Mouse (Mus musculus) ES-E14 (cell line): Measurements from ENCODE around the gene Zc3h12a. TPM values are rescaled to one million over a fixed set of nuclear protein-coding genes. Genes with fewer than 3 reads are reported as not detected.

Experiments
- DNase-seq: peaks from one replicate; pipeline ENCODE4 v3.0.0-alpha.2; 2013; ENCODE audit warnings: low read depth, low spot score
- H3K27ac ChIP-seq: 2 replicates; pipeline ENCODE4 v1.5.1; 2012; ENCODE audit warnings: low read depth, mild to moderate bottlenecking, low read length, moderate library complexity, mixed read lengths; ENCODE audit not compliant: poor library complexity, insufficient read depth, severe bottlenecking
- H3K36me3 ChIP-seq: 2 replicates; pipeline ENCODE4 v1.6.1; 2012; ENCODE audit warnings: mild to moderate bottlenecking, low read length, moderate library complexity, mixed read lengths; ENCODE audit not compliant: control insufficient read depth, poor library complexity, insufficient read depth, severe bottlenecking
- H3K4me1 ChIP-seq, 2 experiments: fragments of 150-350 bp in 1 of 2; sonication (generic) in 1 of 2; 2 replicates each; pipeline ENCODE4 v1.6.1; 2012; ENCODE audit warnings: low read length in 2 of 2, mild to moderate bottlenecking in 1 of 2, mixed read lengths in 1 of 2; ENCODE audit not compliant: control insufficient read depth in 2 of 2, insufficient read depth in 2 of 2, poor library complexity in 1 of 2
- H3K4me3 ChIP-seq, 2 experiments: fragments of 150-350 bp in 1 of 2; sonication (generic) in 1 of 2; 2 replicates each; pipeline ENCODE4 v1.5.1; 2012; ENCODE audit warnings: low read length in 2 of 2, low read depth in 1 of 2, mild to moderate bottlenecking in 1 of 2, mixed read lengths in 1 of 2; ENCODE audit not compliant: insufficient read depth in 1 of 2, poor library complexity in 1 of 2, severe bottlenecking in 1 of 2
- H3K9ac ChIP-seq: 2 replicates; pipeline ENCODE4 v1.6.1; 2012; ENCODE audit warnings: low read depth, mild to moderate bottlenecking, low read length, mixed read lengths; ENCODE audit not compliant: poor library complexity, insufficient read depth, severe bottlenecking
- H3K9me3 ChIP-seq: fragments of 150-350 bp; sonication (generic); 2 replicates; pipeline ENCODE4 v1.6.1; 2012; ENCODE audit warnings: low read depth, mild to moderate bottlenecking, low read length; ENCODE audit not compliant: control insufficient read depth, insufficient read depth
- CHD2 ChIP-seq: IDR thresholded peaks from 2 replicates; pipeline ENCODE4 v1.6.1; 2014; ENCODE audit warnings: mild to moderate bottlenecking, low read depth, low read length, inconsistent platforms
- HCFC1 ChIP-seq: IDR thresholded peaks from 2 replicates; pipeline ENCODE4 v1.6.1; 2012; ENCODE audit warnings: low read length, inconsistent platforms, borderline replicate concordance; ENCODE audit not compliant: insufficient read depth
- MAFK ChIP-seq: IDR thresholded peaks from 2 replicates; pipeline ENCODE4 v1.6.1; 2014; ENCODE audit warnings: mild to moderate bottlenecking, low read depth, low read length, inconsistent platforms; ENCODE audit not compliant: insufficient read depth
- ZC3H11A ChIP-seq: IDR thresholded peaks from 2 replicates; pipeline ENCODE4 v1.6.1; 2012; ENCODE audit warnings: low read depth, mild to moderate bottlenecking, inconsistent platforms, low read length, borderline replicate concordance
- ZNF384 ChIP-seq: IDR thresholded peaks from 2 replicates; pipeline ENCODE4 v1.6.1; 2012; ENCODE audit warnings: low read depth, low read length, inconsistent platforms
- in situ Hi-C, 2 experiments: fragments of 600-800 bp; cut with MboI; formaldehyde crosslinking; loops; one replicate each; pipeline ENCODE4 v1.15.1; 2025; ENCODE audit warnings: low sequenced_read_pairs in 2 of 2, inconsistent platforms in 1 of 2; ENCODE audit not compliant: unreplicated experiment in 2 of 2
- total RNA-seq: library from RNA; depleted of rRNA; stranded (reverse); fragments of 300-350 nt; gene quantifications from 2 replicates; pipeline ENCODE4 v1.2.3, GENCODE M21; 2012

The Zc3h12a gene
- total RNA-seq, 1 experiment: 4.9 TPM

DNA sequence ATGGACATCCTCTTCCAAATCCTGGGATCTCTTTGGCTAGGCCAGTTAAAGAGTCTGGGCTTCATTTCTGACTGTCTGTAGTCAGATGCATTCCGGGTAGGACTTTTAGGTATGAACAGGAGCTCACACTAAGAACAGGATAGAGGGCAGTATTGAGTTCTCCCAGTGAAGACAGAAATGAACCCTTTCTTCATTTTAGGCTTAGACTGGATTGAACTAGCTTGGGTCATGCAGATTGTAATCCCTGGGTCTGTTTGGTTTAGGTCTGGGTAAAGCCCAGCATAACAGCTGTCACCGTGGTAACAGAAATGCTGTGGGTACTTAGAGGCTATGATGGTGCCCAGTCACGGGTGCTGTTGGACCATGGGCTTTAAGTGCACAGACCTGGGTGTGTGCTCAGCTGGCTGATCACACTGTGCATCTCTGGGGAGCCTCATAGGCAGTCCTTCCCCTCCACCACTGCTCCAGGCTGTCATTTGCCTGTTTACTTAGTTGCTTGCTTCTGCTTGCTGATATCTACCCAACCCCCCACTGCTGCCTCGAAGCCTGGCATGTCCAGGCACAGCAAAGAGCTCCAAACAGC is 26.1 kb upstream of the Zc3h12a start:
- Histone ChIP-seq H3K9ac (no peak overlapping the region; the same call in 1 of the 2 replicates), H3K36me3 (no peaks in the 10 kb centered on the region), H3K9me3 (no peaks in the 10 kb centered on the region), H3K27ac (no peak overlapping the region), H3K4me1 (peaks cover 2 to 4% of the 10 kb centered on the region in 2 experiments; a peak in 1 of 4 replicates), H3K4me3 (no peak overlapping the region)
- no peak for DNase-seq
- TF ChIP-seq CHD2: no peak
- no peak for TF ChIP-seq ZC3H11A
- TF ChIP-seq ZNF384: no peak
- in situ Hi-C loops: no loop called here

DNA sequence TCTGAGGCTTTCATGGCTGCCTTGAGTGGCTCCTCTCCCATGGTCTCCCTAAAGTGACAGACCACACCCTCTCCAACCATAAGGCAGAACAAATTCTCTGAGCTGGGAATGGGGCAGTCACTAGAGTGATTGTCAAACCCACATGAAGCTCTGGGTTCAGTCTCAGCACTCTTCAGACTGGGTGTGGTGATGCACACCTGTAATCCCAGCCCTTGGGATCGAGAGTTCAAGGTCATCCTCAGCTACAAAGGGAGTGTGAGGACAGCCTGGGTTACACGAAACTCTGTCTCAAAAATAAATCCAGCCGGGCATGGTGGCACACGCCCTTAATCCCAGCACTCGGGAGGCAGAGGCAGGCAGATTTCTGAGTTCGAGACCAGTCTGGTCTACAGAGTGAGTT is 24.8 kb upstream of the Zc3h12a start:
- TF ChIP-seq ZNF384 (no peak), HCFC1 (no peak), MAFK (no peak), CHD2 (no peak), ZC3H11A (no peak)
- Histone ChIP-seq H3K9ac (no peak overlapping the region), H3K9me3 (no peaks in the 10 kb centered on the region), H3K27ac (no peak overlapping the region), H3K4me1 (peaks cover 2 to 7% of the 10 kb centered on the region in 2 experiments; a peak in 1 of 4 replicates), H3K4me3 (no peak overlapping the region), H3K36me3 (no peaks in the 10 kb centered on the region)
- in situ Hi-C loops: no loop called here
- DNase-seq: no peak

DNA sequence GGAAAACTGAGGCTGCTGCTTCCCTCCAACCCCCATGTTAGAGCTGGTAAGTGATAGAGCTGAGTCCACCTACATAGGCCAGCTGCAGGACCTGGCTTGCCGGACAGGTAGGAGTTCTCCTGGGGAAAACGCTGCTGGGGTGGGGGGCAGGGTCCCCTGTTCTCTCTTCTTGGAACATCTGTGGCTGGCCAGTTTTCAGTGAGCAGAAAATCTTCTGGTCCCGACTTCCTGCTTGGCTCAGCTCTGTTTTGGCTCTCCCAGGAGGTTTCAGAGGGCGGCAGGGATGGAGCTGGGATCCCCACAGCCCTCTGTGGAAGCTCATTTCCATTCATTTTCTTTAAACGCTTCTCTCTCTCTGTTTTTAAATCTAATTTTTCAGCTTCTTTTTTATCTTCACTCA is 21.8 kb upstream of the Zc3h12a start:
- DNase-seq: no peak
- no peak overlapping the region for H3K27ac ChIP-seq
- H3K9me3 ChIP-seq: no peaks in the 10 kb centered on the region
- no peaks in the 10 kb centered on the region for H3K36me3 ChIP-seq
- TF ChIP-seq MAFK (no peak), ZNF384 (no peak), HCFC1 (no peak), CHD2 (no peak), ZC3H11A (no peak)
- in situ Hi-C loops: no loop called here
- no peak overlapping the region for H3K9ac ChIP-seq
- no peak overlapping the region for H3K4me3 ChIP-seq
- peaks cover 2 to 22% of the 10 kb centered on the region in 2 experiments; a peak in 2 of 4 replicates for H3K4me1 ChIP-seq

DNA sequence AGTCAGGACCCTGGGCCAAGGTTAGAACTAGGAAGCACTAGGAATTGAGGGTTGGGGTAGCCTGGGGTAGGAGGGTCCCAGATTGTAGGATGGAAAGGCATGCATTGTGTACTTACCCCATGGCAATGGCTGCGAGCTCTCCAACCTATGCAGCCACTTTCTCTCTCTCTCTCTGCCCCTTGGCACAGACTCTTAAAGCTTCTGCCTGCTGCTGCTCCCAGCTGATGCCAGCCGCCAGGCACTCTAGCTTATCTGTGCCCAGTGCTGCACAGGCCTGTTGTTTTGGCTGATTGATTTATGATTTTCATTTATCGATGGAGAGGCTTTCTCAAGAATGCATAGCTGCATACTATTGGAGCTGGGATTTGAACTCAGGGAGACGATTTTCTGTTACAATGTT is 20.3 kb upstream of the Zc3h12a start:
- H3K36me3 ChIP-seq: no peaks in the 10 kb centered on the region
- H3K4me1 ChIP-seq: peaks cover 0 to 26% of the 10 kb centered on the region in 2 experiments; a peak in 3 of 4 replicates
- no peak overlapping the region for H3K9ac ChIP-seq
- in situ Hi-C loops: no loop called here
- no peak for DNase-seq
- no peak overlapping the region for H3K27ac ChIP-seq
- no peak overlapping the region for H3K4me3 ChIP-seq
- no peaks in the 10 kb centered on the region for H3K9me3 ChIP-seq
- TF ChIP-seq HCFC1: no peak
- no peak for TF ChIP-seq ZNF384
- no peak for TF ChIP-seq MAFK
- no peak for TF ChIP-seq ZC3H11A
- no peak for TF ChIP-seq CHD2

DNA sequence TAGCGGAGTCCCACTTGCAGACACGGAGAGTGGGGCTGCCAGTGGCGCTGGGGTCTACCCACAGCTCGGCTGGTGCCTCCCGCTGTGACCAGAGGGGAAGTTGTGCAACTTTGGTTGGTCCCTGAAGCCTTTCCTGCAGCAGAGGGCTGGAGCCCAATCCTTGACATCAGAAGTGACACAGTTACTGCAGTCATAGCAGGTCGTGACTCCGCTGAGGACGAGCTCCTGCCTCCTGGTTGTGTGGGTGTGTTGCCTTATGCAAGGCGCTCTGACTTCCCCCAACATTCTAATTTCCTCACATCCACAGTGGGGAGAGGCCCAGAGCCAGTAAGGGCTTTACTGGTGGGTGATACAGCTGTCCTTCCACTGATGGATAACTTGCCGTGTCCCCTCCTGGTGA is 17.6 kb upstream of the Zc3h12a start:
- in situ Hi-C loops: no loop called here
- Histone ChIP-seq H3K9me3 (no peaks in the 10 kb centered on the region), H3K4me3 (peak overlapping the region in 1 of 2 experiments; percentile 14; a peak in 1 of 4 replicates), H3K27ac (peak overlapping the region; percentile 63; the same call in 1 of the 2 replicates), H3K9ac (no peak overlapping the region), H3K4me1 (peaks cover 0 to 26% of the 10 kb centered on the region in 2 experiments; a peak in 3 of 4 replicates), H3K36me3 (no peaks in the 10 kb centered on the region)
- TF ChIP-seq ZNF384 (no peak), MAFK (no peak), CHD2 (no peak), HCFC1 (no peak), ZC3H11A (no peak)
- DNase-seq: no peak
